Mouse (Mus musculus) forebrain, embryonic 16.5 days (tissue): ENCODE data around the gene Hist1h2be. TPM values are rescaled to one million over a fixed set of nuclear protein-coding genes. Genes with fewer than 3 reads are reported as not detected.
"Not testable (repeated sequence)": the region's sequence is repeated elsewhere in the genome, so short reads cannot be mapped to it uniquely, and the experiment has no call there.

ENCODE experiments used
- ATAC-seq: fragments of 200-750 bp; cut with Nextera tagmentation; 2 replicates; pipeline ENCODE4 v1.8.0; 2017; ENCODE audit warnings: mild to moderate bottlenecking, moderate library complexity
- H3K27ac ChIP-seq: fragments of 300-500 bp; sonication (generic); 2 replicates; pipeline ENCODE4 v1.5.1; 2014; ENCODE audit warnings: low read length, control low read depth
- H3K27me3 ChIP-seq: fragments of 300-500 bp; sonication (generic); replicated peaks from 2 replicates; pipeline ENCODE4 v1.6.1; 2014; ENCODE audit warnings: low read length; ENCODE audit not compliant: control insufficient read depth, insufficient read depth
- H3K36me3 ChIP-seq: fragments of 300-500 bp; sonication (generic); 2 replicates; pipeline ENCODE4 v1.6.1; 2014; ENCODE audit not compliant: control insufficient read depth, insufficient read depth
- H3K4me1 ChIP-seq: fragments of 300-500 bp; sonication (generic); replicated peaks from 2 replicates; pipeline ENCODE4 v1.6.1; 2014; ENCODE audit warnings: low read length; ENCODE audit not compliant: control insufficient read depth, insufficient read depth
- H3K4me2 ChIP-seq: fragments of 300-500 bp; sonication (generic); 2 replicates; pipeline ENCODE4 v1.6.1; 2014; ENCODE audit warnings: mild to moderate bottlenecking, low read length, control low read depth
- H3K4me3 ChIP-seq: fragments of 300-500 bp; sonication (generic); replicated peaks from 2 replicates; pipeline ENCODE4 v1.5.1; 2014; ENCODE audit warnings: mild to moderate bottlenecking, low read length, control low read depth
- H3K9ac ChIP-seq: fragments of 300-500 bp; sonication (generic); replicated peaks from 2 replicates; pipeline ENCODE4 v1.6.1; 2014; ENCODE audit warnings: low read depth, low read length, control low read depth
- H3K9me3 ChIP-seq: fragments of 300-500 bp; sonication (generic); 2 replicates; pipeline ENCODE4 v1.6.1; 2016; ENCODE audit warnings: low read length; ENCODE audit not compliant: control insufficient read depth
- WGBS: fragments of 180-500 bp; shearing (Covaris S2); extraction: QIAGEN DNeasy Blood & Tissue Kit; methylation state at CpG from one replicate; pipeline ENCODE4 v1.1.7; 2014; 5-methylcytosine and 5-hydroxymethylcytosine counted together
- polyA plus RNA-seq: library from polyadenylated mRNA; unstranded; fragments of >200 nt; fragmentation: Nextera tagmentation; extraction: Ambion mirVana; gene quantifications from 2 replicates; pipeline ENCODE4 v1.2.1, GENCODE M21; 2015

Gene Hist1h2be
- polyA plus RNA-seq, 1 experiment from 2014 or later, result 2.6 TPM

- not testable (repeated sequence) for H3K36me3 ChIP-seq, ATAC-seq, H3K9me3 ChIP-seq, H3K27me3 ChIP-seq, H3K9ac ChIP-seq
- 2% methylated on average over 6 of the region's 39 CpGs for WGBS
- H3K4me1 ChIP-seq, result peaks cover 27% of the 10 kb centered on the region
- peak overlapping the region; percentile 86 for H3K27ac ChIP-seq
- H3K4me2 ChIP-seq, result peak overlapping the region; percentile 57
- H3K4me3 ChIP-seq, result peak overlapping the region; percentile 41
Measured at GRCm38 (mm10) chr13:23574546-23575170, 46.3 kb downstream of the Hist1h2be start.

GRCm38 (mm10) chr13:23573898-23574524, 46.9 kb downstream of the Hist1h2be start, which contains the start of the genes Hist1h2bf and Hist1h2ad:
Gene Hist1h2bf (minus strand): TSS chr13:23574196.
Gene Hist1h2ad (plus strand): TSS chr13:23574381.
- not testable (repeated sequence) for H3K9me3 ChIP-seq, H3K27me3 ChIP-seq, H3K36me3 ChIP-seq
- under 1% methylated on average over 21 of the region's 42 CpGs for WGBS
- H3K4me3 ChIP-seq, result peak within 1 kb of the TSS; percentile 41
- H3K9ac ChIP-seq, result peak within 1 kb of the TSS; percentile 42
- peak within 1 kb of the TSS; percentile 75 for H3K4me2 ChIP-seq
- ATAC-seq, result peak; percentile 90
- H3K4me1 ChIP-seq, result peaks cover 27% of the 10 kb centered on the region
- H3K27ac ChIP-seq, result peak within 1 kb of the TSS; percentile 86

- WGBS, result 5% methylated on average over 18 of the region's 20 CpGs
- not testable (repeated sequence) for H3K27me3 ChIP-seq
Measured at GRCm38 (mm10) chr13:23573034-23573897, 47.7 kb downstream of the Hist1h2be start.

GRCm38 (mm10) chr13:23572218-23573033, 48.5 kb downstream of the Hist1h2be start:
- no peaks in the 10 kb centered on the region for H3K36me3 ChIP-seq
- peak overlapping the region; percentile 44 for H3K4me3 ChIP-seq
- H3K27me3 ChIP-seq, result no peaks in the 10 kb centered on the region
- peak overlapping the region; percentile 68 for H3K9ac ChIP-seq
- 29% methylated on average over 2 of the region's 2 CpGs for WGBS
- H3K9me3 ChIP-seq, result no peaks in the 10 kb centered on the region
- peak overlapping the region; percentile 96 for H3K27ac ChIP-seq
- H3K4me1 ChIP-seq, result peaks cover 27% of the 10 kb centered on the region
- no peak for ATAC-seq
- peak overlapping the region; percentile 53 for H3K4me2 ChIP-seq

More at GRCm38 (mm10) chr13:23573034-23573897, 47.7 kb downstream of the Hist1h2be start:
- peaks cover 27% of the 10 kb centered on the region for H3K4me1 ChIP-seq
- not testable (repeated sequence) for ATAC-seq, H3K9me3 ChIP-seq, H3K36me3 ChIP-seq
- peak overlapping the region; percentile 41 for H3K4me3 ChIP-seq
- peak overlapping the region; percentile 85 for H3K27ac ChIP-seq
- peak overlapping the region; percentile 53 for H3K4me2 ChIP-seq
- H3K9ac ChIP-seq, result peak overlapping the region; percentile 42

- H3K27me3 ChIP-seq, ATAC-seq, H3K9me3 ChIP-seq, H3K36me3 ChIP-seq: not testable (repeated sequence)
- peak overlapping the region; percentile 68 for H3K9ac ChIP-seq
- under 1% methylated on average over 10 of the region's 34 CpGs for WGBS
- H3K4me2 ChIP-seq, result peak overlapping the region; percentile 53
- peak overlapping the region; percentile 44 for H3K4me3 ChIP-seq
- peak overlapping the region; percentile 96 for H3K27ac ChIP-seq
- peaks cover 20% of the 10 kb centered on the region for H3K4me1 ChIP-seq
Measured at GRCm38 (mm10) chr13:23571504-23572217, 49.3 kb downstream of the Hist1h2be start.

- peak; percentile 91 for ATAC-seq
- Histone ChIP-seq H3K9me3 (no peaks in the 10 kb centered on the region), H3K4me2 (peak within 1 kb of the TSS; percentile 53), H3K4me3 (peak within 1 kb of the TSS; percentile 44), H3K9ac (peak within 1 kb of the TSS; percentile 68), H3K27me3 (no peaks in the 10 kb centered on the region), H3K36me3 (no peaks in the 10 kb centered on the region), H3K4me1 (peaks cover 15% of the 10 kb centered on the region), H3K27ac (peak within 1 kb of the TSS; percentile 96)
- under 1% methylated on average over 18 of the region's 18 CpGs for WGBS
Measured at GRCm38 (mm10) chr13:23571022-23571503, 49.9 kb downstream of the Hist1h2be start, which contains the start of the genes Hist1h2ae and Hist1h2bg. Gene Hist1h2ae (minus strand): TSS chr13:23571220. Gene Hist1h2bg (plus strand): TSS chr13:23571396.

- H3K4me1 ChIP-seq, result peaks cover 15% of the 10 kb centered on the region
- peak overlapping the region; percentile 53 for H3K4me2 ChIP-seq
- not testable (repeated sequence) for ATAC-seq, H3K9me3 ChIP-seq, H3K27me3 ChIP-seq, H3K36me3 ChIP-seq
- WGBS, result under 1% methylated on average over 23 of the region's 41 CpGs
- H3K9ac ChIP-seq, result peak overlapping the region; percentile 57; the same call in 1 of the 2 replicates
- peak overlapping the region; percentile 96 for H3K27ac ChIP-seq
- H3K4me3 ChIP-seq, result peak overlapping the region; percentile 44
Measured at GRCm38 (mm10) chr13:23570261-23571021, 50.5 kb downstream of the Hist1h2be start.
